Comparison of ENCODE assay signal across 7 mouse cellular contexts in the genomic region with DNA sequence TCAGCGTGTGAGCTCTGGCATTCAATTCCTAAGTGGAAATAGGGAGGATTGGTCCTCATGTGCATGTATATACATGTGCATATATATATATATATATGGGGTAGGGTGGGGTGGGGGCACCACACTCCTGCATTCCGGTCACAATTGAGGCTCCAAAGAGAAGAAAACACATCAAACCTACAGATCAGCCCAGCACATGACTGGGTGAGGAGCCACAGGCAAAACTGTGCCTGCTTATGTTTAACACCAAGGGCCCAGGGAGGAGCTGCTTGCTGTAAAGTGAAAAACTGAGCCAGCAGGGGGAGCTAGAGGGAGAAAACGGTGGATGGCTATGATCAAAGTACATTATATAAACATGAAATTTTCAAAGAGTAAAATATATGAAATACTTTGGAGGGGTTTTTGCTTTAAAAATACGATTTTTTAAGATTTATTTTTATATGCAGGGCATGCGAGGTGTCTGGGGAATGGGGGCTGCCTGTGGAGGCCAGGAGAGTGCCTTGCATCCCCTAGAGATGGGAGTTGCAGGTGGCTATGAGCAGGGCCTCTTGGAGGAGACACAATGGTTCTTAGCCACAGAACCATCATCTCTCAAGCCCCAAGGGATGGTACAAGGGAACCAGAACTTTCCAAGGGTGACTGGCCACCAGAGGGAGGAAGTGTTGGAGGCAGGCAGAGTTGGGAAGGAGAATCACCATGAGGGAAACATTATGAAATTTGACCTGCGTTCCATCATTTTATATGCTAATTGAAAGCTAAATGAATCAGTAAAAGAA. TPM values are rescaled to one million over a fixed set of nuclear protein-coding genes. Genes with fewer than 3 reads are reported as not detected.
DNase-seq lines count a peak whose midpoint lies in the region; ATAC-seq lines count a peak whose summit lies in the region.

No protein-coding gene starts in this region.

- no peaks in the 10 kb centered on the region for H3K9me3 ChIP-seq in intestine, embryonic 14.5 days (ENCODE audit: control insufficient read depth, low read length)

- peaks cover 4% of the 10 kb centered on the region for H3K4me1 ChIP-seq in intestine, embryonic 14.5 days (replicated peaks; ENCODE audit: control insufficient read depth, insufficient read depth, low read length)

- ATAC-seq in activated CD4-positive, CD25-positive, alpha-beta regulatory T cell, adult 4 months: peak; percentile 70
- ATAC-seq in intestine, embryonic 14.5 days (replicated peaks; ENCODE audit: low FRiP score, low TSS enrichment, low read depth): peak; percentile 60; the same call in 1 of the 2 replicates
- peak; percentile 49 for ATAC-seq in megakaryocyte-erythroid progenitor cell, adult 5-6 weeks (replicated peaks; ENCODE audit: low FRiP score, low TSS enrichment, poor library complexity, severe bottlenecking)

- no peak overlapping the region for H3K4me3 ChIP-seq in intestine, embryonic 14.5 days (ENCODE audit: low read depth, low read length)

- no peaks in the 10 kb centered on the region for H3K27me3 ChIP-seq in intestine, embryonic 14.5 days (replicated peaks; ENCODE audit: control insufficient read depth, insufficient read depth, low read length)

- no peak overlapping the region for H3K4me2 ChIP-seq in intestine, embryonic 14.5 days (ENCODE audit: low read length)

- DNase-seq in cerebellum, adult 9-11 months: peak; percentile 69
- peak; percentile 87 to 92 for DNase-seq in frontal cortex, postnatal 36 days (ENCODE audit: low spot score in 2 of 2)
- DNase-seq in intestine, embryonic 14.5 days (ENCODE audit: low spot score): peak; percentile 94
- peak; percentile 56 to 62 for DNase-seq in left cerebral cortex, adult 8-10 months (ENCODE audit: low spot score in 2 of 2)
- DNase-seq in right cerebral cortex, postnatal 36 days (ENCODE audit: low spot score in 2 of 2): peak; percentile 70 to 75

- WGBS in intestine, embryonic 14.5 days: 32% methylated on average over 6 of the region's 6 CpGs

- no peak overlapping the region for H3K9ac ChIP-seq in intestine, embryonic 14.5 days (ENCODE audit: low read length)

- no peak overlapping the region for H3K27ac ChIP-seq in intestine, embryonic 14.5 days (ENCODE audit: low read depth)

- no peaks in the 10 kb centered on the region for H3K36me3 ChIP-seq in intestine, embryonic 14.5 days (ENCODE audit: control insufficient read depth, insufficient read depth, low read length)

RNA-seq across cellular contexts. Expression of a gene that starts 38.4 kb away (rescaled TPM):
- polyA plus RNA-seq in activated CD4-positive, CD25-positive, alpha-beta regulatory T cell, adult 4 months (2017; shearing (Covaris generic)): not detected
- not detected in 2 replicates for polyA plus RNA-seq in intestine, embryonic 14.5 days (2014; fragmentation: Nextera tagmentation; extraction: Ambion mirVana)
- total RNA-seq in left cerebral cortex, adult 8-10 months (2022): under 1 TPM; 0.13 to 0.27 (median 0.25) TPM
- total RNA-seq in megakaryocyte-erythroid progenitor cell, adult 5-6 weeks (2014; fragmentation: Nextera tagmentation): not detected in 2 replicates
- not detected in 2 replicates for total RNA-seq in megakaryocyte-erythroid progenitor cell, adult 5-6 weeks (2017)
